Mouse (Mus musculus) intestine, embryonic 15.5 days (tissue): ENCODE measurements at regions not wholly inside any gene's neighbourhood (a gene's known extent, or its start where the extent isn't known, plus 50 kb on each side); places are given as distances from the start of the nearest gene placed in this dataset.

Experiments used
- ATAC-seq: fragments of 200-750 bp; cut with Nextera tagmentation; 2 replicates; pipeline ENCODE4 v1.8.0; 2017; ENCODE audit warnings: moderate TSS enrichment, moderate library complexity
- H3K27ac ChIP-seq: fragments of 300-500 bp; sonication (generic); 2 replicates; pipeline ENCODE4 v1.5.1; 2015; ENCODE audit warnings: mild to moderate bottlenecking, inconsistent platforms
- H3K27me3 ChIP-seq: fragments of 300-500 bp; sonication (generic); replicated peaks from 2 replicates; pipeline ENCODE4 v1.6.1; 2015; ENCODE audit warnings: inconsistent platforms
- H3K36me3 ChIP-seq: fragments of 300-500 bp; sonication (generic); 2 replicates; pipeline ENCODE4 v1.6.1; 2015; ENCODE audit warnings: inconsistent platforms
- H3K4me1 ChIP-seq: fragments of 300-500 bp; sonication (generic); replicated peaks from 2 replicates; pipeline ENCODE4 v1.6.1; 2015; ENCODE audit warnings: inconsistent platforms
- H3K4me2 ChIP-seq: fragments of 300-500 bp; sonication (generic); replicated peaks from 2 replicates; pipeline ENCODE4 v1.6.1; 2015; ENCODE audit warnings: mild to moderate bottlenecking, inconsistent platforms
- H3K4me3 ChIP-seq: fragments of 300-500 bp; sonication (generic); replicated peaks from 2 replicates; pipeline ENCODE4 v1.5.1; 2015; ENCODE audit warnings: inconsistent platforms
- H3K9ac ChIP-seq: fragments of 300-500 bp; sonication (generic); 2 replicates; pipeline ENCODE4 v1.6.1; 2015; ENCODE audit warnings: inconsistent platforms
- H3K9me3 ChIP-seq: fragments of 300-500 bp; sonication (generic); 2 replicates; pipeline ENCODE4 v1.6.1; 2016; ENCODE audit warnings: inconsistent platforms
- WGBS: fragments of 180-500 bp; shearing (Covaris S2); methylation state at CpG from one replicate; pipeline ENCODE4 v1.1.7; 2015; 5-methylcytosine and 5-hydroxymethylcytosine counted together

GRCm38 (mm10) chr5:46787079-46787478 lies 929.7 kb upstream of the Lcorl start:
- ATAC-seq, result no peak
- H3K4me3 ChIP-seq, result no peak overlapping the region
- no peak overlapping the region for H3K27ac ChIP-seq
- no peak overlapping the region for H3K4me2 ChIP-seq
- no peaks in the 10 kb centered on the region for H3K36me3 ChIP-seq
- H3K9ac ChIP-seq, result no peak overlapping the region
- 74% methylated on average over 3 of the region's 3 CpGs for WGBS
- H3K9me3 ChIP-seq, result no peaks in the 10 kb centered on the region
- no peaks in the 10 kb centered on the region for H3K4me1 ChIP-seq
- no peaks in the 10 kb centered on the region for H3K27me3 ChIP-seq

DNA sequence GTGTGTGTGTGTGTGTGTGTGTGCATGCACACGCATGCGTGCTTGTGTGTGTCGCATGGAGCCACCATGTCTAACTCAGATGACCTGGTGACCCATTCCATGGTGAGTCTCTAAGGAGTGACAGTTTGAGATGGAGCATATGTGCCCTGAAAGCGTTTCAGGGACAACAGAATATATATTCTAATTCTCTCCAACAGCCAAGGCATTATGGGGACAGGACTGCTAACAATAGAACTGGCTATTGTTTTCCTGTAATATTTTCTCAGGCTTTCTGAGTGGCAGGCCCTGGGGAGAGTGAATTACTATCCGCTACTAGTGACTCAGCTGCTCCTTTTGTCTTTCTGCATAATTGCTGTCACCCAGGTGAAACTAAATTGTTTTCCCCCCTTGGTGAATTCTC lies 898.7 kb upstream of the Lcorl start:
- H3K4me2 ChIP-seq, result no peak overlapping the region
- no peak for ATAC-seq
- H3K4me1 ChIP-seq, result no peaks in the 10 kb centered on the region
- H3K9me3 ChIP-seq, result no peaks in the 10 kb centered on the region
- no peaks in the 10 kb centered on the region for H3K27me3 ChIP-seq
- H3K4me3 ChIP-seq, result no peak overlapping the region
- 76% methylated on average over 5 of the region's 5 CpGs for WGBS
- no peak overlapping the region for H3K9ac ChIP-seq
- H3K27ac ChIP-seq, result no peak overlapping the region
- no peaks in the 10 kb centered on the region for H3K36me3 ChIP-seq

DNA sequence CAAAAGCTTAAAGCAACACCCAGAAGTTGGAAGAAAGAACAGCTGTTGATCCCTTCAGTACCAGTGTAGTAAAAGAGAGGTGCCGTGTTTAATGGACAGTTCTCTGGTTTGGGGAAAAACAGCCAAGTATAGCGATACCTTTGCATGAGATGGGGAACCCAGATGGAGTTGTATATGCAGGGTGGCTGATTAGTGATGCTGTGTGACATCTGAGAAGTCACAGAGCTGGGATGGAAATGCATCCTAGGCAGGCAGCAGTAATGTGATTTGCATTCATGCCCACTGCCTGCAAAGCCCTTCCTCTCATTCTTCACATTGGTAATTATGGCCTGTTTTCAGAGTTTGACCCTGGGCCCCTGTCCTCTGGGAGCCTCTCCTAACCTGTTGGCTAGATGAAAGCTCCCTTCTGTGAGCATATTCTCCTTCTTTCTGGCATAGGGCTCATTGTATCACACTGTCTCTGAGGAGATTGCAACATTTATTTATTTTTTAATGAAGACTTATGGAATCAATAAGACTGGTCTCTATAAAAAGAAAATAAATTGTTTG lies 882.7 kb upstream of the Lcorl start:
- Histone ChIP-seq H3K27me3 (no peaks in the 10 kb centered on the region), H3K4me3 (no peak overlapping the region), H3K4me2 (no peak overlapping the region), H3K9ac (no peak overlapping the region), H3K36me3 (no peaks in the 10 kb centered on the region), H3K4me1 (no peaks in the 10 kb centered on the region), H3K9me3 (no peaks in the 10 kb centered on the region), H3K27ac (no peak overlapping the region)
- 62% methylated on average over 2 of the region's 2 CpGs for WGBS
- ATAC-seq, result no peak

- Histone ChIP-seq H3K9ac (no peak overlapping the region), H3K27ac (no peak overlapping the region), H3K4me1 (no peaks in the 10 kb centered on the region), H3K4me3 (no peak overlapping the region), H3K9me3 (no peaks in the 10 kb centered on the region), H3K27me3 (no peaks in the 10 kb centered on the region), H3K4me2 (no peak overlapping the region), H3K36me3 (no peaks in the 10 kb centered on the region)
- 77% methylated on average over 3 of the region's 3 CpGs for WGBS
- ATAC-seq, result no peak
These were observed 875.1 kb upstream of the Lcorl start for GRCm38 (mm10) chr5:46732510-46732909.

DNA sequence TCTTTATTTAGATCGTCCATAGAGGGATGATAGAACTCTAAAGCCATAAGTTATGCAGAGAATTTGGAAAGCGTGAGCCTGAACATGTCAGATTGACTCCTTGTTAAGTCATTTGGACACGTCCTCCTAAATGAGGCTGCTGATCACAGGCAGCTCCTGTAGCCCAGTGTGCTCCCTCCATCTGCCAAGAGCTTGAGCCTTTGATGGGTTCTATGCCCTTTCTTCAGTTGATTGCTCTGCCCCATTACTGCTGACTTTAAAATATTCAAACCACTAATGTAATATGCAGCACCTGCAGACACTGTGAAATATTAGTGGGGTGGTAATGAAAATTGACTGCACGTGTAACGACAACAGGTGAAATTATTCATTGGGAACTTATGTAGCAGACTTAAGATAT lies 874.6 kb upstream of the Lcorl start:
- H3K4me2 ChIP-seq, result no peak overlapping the region
- WGBS, result 89% methylated on average over 5 of the region's 5 CpGs
- ATAC-seq, result no peak
- no peaks in the 10 kb centered on the region for H3K36me3 ChIP-seq
- H3K4me1 ChIP-seq, result no peaks in the 10 kb centered on the region
- H3K27me3 ChIP-seq, result no peaks in the 10 kb centered on the region
- H3K9me3 ChIP-seq, result no peaks in the 10 kb centered on the region
- no peak overlapping the region for H3K27ac ChIP-seq
- no peak overlapping the region for H3K4me3 ChIP-seq
- H3K9ac ChIP-seq, result no peak overlapping the region

DNA sequence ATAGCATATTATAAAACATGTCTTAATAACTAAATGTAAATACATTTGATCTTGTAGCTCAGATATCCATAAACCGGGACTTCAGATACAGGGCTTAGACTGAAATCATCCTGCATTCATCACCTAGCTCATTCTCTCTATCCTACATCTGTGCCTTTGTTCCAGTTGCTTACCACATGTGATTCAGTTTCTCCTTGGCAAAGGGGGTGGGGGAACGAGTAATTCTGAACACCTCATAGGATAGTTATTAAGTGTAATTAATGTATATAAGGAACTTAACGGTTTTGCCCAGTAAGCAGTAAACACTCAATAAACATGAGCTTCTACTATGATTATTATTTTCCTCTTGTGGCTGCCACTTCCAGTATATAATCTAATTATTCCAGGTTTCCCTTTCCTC lies 873.9 kb upstream of the Lcorl start:
- Histone ChIP-seq H3K36me3 (no peaks in the 10 kb centered on the region), H3K9me3 (no peaks in the 10 kb centered on the region)
- 82% methylated on average over 3 of the region's 3 CpGs for WGBS

DNA sequence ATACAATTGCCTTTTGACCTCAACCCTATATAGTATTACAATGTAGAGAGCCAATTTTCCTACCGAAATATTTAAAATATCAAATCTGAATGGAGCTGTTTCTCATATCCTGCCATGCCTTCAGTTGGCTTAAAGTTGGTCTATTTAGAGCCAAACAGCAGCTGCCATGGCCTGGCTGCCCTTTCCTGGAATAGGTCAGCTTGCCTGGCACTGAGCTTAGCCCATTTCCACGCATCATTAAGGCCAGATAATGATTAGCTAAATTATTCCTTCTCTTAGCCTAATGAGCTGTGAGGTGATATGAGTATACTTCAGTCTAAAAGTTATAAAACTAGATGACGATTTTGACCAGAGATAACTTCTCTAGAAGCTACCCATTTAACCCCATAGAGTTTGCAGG lies 852.2 kb upstream of the Lcorl start:
- no peak overlapping the region for H3K9ac ChIP-seq
- WGBS, result 77% methylated on average over 3 of the region's 3 CpGs
- H3K4me3 ChIP-seq, result no peak overlapping the region
- no peaks in the 10 kb centered on the region for H3K36me3 ChIP-seq
- H3K9me3 ChIP-seq, result no peaks in the 10 kb centered on the region
- H3K4me1 ChIP-seq, result no peaks in the 10 kb centered on the region
- no peaks in the 10 kb centered on the region for H3K27me3 ChIP-seq
- no peak overlapping the region for H3K27ac ChIP-seq
- H3K4me2 ChIP-seq, result no peak overlapping the region
- no peak for ATAC-seq

More for the DNA sequence above, 873.9 kb upstream of the Lcorl start:
- no peak overlapping the region for H3K4me3 ChIP-seq
- H3K4me2 ChIP-seq, result no peak overlapping the region
- no peak overlapping the region for H3K27ac ChIP-seq
- no peak overlapping the region for H3K9ac ChIP-seq
- no peaks in the 10 kb centered on the region for H3K27me3 ChIP-seq
- H3K4me1 ChIP-seq, result no peaks in the 10 kb centered on the region
- no peak for ATAC-seq

DNA sequence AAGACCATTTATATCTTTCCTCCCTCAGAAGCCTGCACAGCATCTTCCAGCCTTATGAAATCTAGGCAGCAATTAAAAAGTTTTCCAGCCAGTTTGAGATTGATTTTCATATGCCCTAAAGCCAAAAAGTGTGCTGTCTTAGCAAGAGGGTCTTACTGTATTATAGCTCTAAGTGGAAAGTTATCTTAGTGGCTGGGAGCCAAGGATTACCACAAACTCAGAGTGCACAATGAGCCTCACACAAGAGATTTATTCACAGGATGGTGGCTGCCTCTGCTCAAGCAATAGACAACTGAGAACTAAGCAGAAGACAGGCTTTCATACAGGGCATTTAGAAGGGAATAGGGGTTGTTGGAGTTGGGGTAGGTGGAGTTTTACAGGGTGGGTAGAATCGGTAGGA lies 850.4 kb upstream of the Lcorl start:
- Histone ChIP-seq H3K9me3 (no peaks in the 10 kb centered on the region), H3K4me2 (no peak overlapping the region), H3K27ac (no peak overlapping the region), H3K4me3 (no peak overlapping the region), H3K4me1 (no peaks in the 10 kb centered on the region), H3K36me3 (no peaks in the 10 kb centered on the region), H3K27me3 (no peaks in the 10 kb centered on the region), H3K9ac (no peak overlapping the region)
- 64% methylated on average over 1 of the region's 1 CpGs for WGBS
- ATAC-seq, result 0 out of 2 replicates have a peak, but pooled peaks have one; percentile 49

- no peak overlapping the region for H3K4me3 ChIP-seq
- H3K9me3 ChIP-seq, result no peaks in the 10 kb centered on the region
- no peak overlapping the region for H3K27ac ChIP-seq
- no peak overlapping the region for H3K4me2 ChIP-seq
- H3K27me3 ChIP-seq, result no peaks in the 10 kb centered on the region
- 92% methylated on average over 5 of the region's 5 CpGs for WGBS
- H3K36me3 ChIP-seq, result no peaks in the 10 kb centered on the region
- no peak overlapping the region for H3K9ac ChIP-seq
- no peaks in the 10 kb centered on the region for H3K4me1 ChIP-seq
- ATAC-seq, result no peak
These were observed 849.6 kb upstream of the Lcorl start for GRCm38 (mm10) chr5:46707021-46707420.

GRCm38 (mm10) chr5:46678007-46678406 lies 820.6 kb upstream of the Lcorl start:
- Histone ChIP-seq H3K9ac (no peak overlapping the region), H3K27ac (no peak overlapping the region), H3K4me3 (no peak overlapping the region), H3K36me3 (no peaks in the 10 kb centered on the region), H3K9me3 (no peaks in the 10 kb centered on the region), H3K4me2 (no peak overlapping the region), H3K4me1 (no peaks in the 10 kb centered on the region), H3K27me3 (no peaks in the 10 kb centered on the region)
- ATAC-seq, result no peak

DNA sequence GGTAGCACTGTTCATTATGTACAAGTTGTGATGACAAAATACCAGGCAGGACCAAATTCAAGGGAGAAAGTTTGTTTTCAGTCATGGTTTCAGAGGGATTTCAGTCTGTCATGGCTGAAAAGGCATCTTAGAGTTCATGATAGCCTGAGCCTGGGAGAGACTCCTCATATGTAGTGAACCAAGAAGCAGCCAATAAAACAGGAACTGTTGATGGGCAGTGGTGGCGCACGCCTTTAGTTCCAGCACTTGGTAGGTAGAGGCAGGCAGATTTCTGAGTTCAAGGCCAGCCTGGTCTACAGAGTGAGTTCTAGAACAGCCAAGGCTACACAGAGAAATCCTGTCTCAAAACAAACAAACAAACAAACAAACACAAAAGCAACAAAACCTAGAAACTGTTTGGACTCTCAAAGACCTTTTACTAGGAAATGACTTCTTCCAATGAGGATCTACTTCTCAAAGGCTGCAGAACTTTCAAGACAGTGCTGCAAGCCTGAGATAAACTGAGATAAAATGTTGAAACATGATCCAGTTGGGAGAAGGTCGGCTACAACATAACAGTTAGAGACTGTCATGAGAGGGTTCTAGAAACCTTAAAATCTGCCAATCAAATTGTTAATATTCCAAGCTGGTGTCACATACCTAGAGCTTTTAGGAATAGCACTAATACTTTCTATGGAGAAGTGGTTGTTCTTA lies 817.5 kb upstream of the Lcorl start:
- H3K4me3 ChIP-seq, result no peak overlapping the region
- H3K36me3 ChIP-seq, result no peaks in the 10 kb centered on the region

GRCm38 (mm10) chr5:46673413-46673812 lies 816.0 kb upstream of the Lcorl start:
- no peak overlapping the region for H3K27ac ChIP-seq

More for the DNA sequence above, 817.5 kb upstream of the Lcorl start:
- no peaks in the 10 kb centered on the region for H3K9me3 ChIP-seq
- no peak overlapping the region for H3K9ac ChIP-seq
- WGBS, result 85% methylated on average over 3 of the region's 3 CpGs
- H3K27me3 ChIP-seq, result no peaks in the 10 kb centered on the region
- no peak for ATAC-seq
- H3K4me2 ChIP-seq, result no peak overlapping the region
- H3K27ac ChIP-seq, result no peak overlapping the region
- no peaks in the 10 kb centered on the region for H3K4me1 ChIP-seq

DNA sequence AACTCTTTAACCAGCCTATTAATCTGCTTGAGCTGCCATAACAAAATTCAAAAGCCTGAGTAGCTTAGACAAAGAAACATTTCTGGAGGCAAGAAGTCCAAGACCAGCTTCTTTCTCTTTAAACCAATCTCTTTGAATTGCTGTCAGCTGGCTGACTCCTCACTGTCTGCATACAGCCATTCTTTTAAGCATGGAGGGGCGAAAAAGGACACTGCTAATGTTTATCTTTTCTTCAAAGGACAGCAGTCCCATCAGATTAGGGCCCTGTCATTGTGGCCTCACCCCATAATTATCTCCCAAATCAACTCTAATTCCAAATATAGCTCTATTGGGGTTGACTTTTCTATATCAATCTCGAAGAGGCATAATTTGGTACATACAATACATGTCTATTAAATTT lies 813.1 kb upstream of the Lcorl start:
- ATAC-seq, result no peak

More at GRCm38 (mm10) chr5:46673413-46673812, 816.0 kb upstream of the Lcorl start:
- Histone ChIP-seq H3K36me3 (no peaks in the 10 kb centered on the region), H3K4me1 (no peaks in the 10 kb centered on the region), H3K9ac (no peak overlapping the region), H3K9me3 (no peaks in the 10 kb centered on the region), H3K4me3 (no peak overlapping the region), H3K27me3 (no peaks in the 10 kb centered on the region), H3K4me2 (no peak overlapping the region)
- WGBS, result 39% methylated on average over 1 of the region's 1 CpGs
- no peak for ATAC-seq

More for the DNA sequence above, 813.1 kb upstream of the Lcorl start:
- WGBS, result 60% methylated on average over 2 of the region's 2 CpGs
- Histone ChIP-seq H3K27me3 (no peaks in the 10 kb centered on the region), H3K4me3 (no peak overlapping the region), H3K27ac (no peak overlapping the region), H3K9ac (no peak overlapping the region), H3K36me3 (no peaks in the 10 kb centered on the region), H3K9me3 (no peaks in the 10 kb centered on the region), H3K4me2 (no peak overlapping the region), H3K4me1 (no peaks in the 10 kb centered on the region)
